Mouse (Mus musculus) liver, postnatal 0 days (tissue): ENCODE measurements around the gene Smim11.

Source experiments
- CTCF ChIP-seq: sonication (generic); IDR thresholded peaks from 2 replicates; pipeline ENCODE4 v1.5.1; 2016; ENCODE audit warnings: antibody characterized with exemption, low read depth
- EP300 ChIP-seq: IDR thresholded peaks from 2 replicates; pipeline ENCODE4 v1.6.1; 2016; ENCODE audit warnings: antibody characterized with exemption, low read depth, mild to moderate bottlenecking

DNA sequence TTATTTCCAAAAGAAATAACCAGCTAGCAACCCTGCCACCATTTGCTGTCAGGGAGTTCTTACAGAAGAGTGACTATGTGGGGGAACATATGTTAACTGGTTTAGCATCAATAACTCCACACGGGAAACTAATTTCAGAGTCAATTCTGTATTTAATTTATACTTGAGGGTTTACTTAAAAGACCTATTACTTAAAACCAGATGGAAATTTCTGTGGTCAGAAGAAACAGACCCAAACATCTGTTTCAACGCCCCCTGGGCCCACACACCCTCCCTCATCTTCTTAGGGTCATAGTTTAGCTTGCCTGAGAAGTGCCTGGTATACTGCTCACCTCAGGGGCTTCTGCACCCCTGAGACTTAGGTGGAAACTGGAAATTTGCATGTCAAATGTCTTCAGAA is 52.8 kb downstream of the Smim11 start:
- TF ChIP-seq CTCF (no peak), EP300 (no peak)
